Mouse (Mus musculus) frontal cortex, adult 2 months (tissue): ENCODE measurements around the gene Olfr1359. TPM values are rescaled to one million over a fixed set of nuclear protein-coding genes. Genes with fewer than 3 reads are reported as not detected.

Experiments
- DNase-seq, 2 experiments: peaks; one replicate each; pipeline ENCODE4 v3.0.0; 2022; ENCODE audit warnings: low spot score in 1 of 2; ENCODE audit errors: extremely low spot score in 1 of 2
- polyA plus RNA-seq: library from polyadenylated mRNA; depleted of rRNA; stranded (reverse); fragments of >200 nt; gene quantifications from 2 replicates; pipeline ENCODE4 v1.2.3, GENCODE M21; 2012

Olfr1359 gene
- polyA plus RNA-seq, 1 experiment = not detected

DNA sequence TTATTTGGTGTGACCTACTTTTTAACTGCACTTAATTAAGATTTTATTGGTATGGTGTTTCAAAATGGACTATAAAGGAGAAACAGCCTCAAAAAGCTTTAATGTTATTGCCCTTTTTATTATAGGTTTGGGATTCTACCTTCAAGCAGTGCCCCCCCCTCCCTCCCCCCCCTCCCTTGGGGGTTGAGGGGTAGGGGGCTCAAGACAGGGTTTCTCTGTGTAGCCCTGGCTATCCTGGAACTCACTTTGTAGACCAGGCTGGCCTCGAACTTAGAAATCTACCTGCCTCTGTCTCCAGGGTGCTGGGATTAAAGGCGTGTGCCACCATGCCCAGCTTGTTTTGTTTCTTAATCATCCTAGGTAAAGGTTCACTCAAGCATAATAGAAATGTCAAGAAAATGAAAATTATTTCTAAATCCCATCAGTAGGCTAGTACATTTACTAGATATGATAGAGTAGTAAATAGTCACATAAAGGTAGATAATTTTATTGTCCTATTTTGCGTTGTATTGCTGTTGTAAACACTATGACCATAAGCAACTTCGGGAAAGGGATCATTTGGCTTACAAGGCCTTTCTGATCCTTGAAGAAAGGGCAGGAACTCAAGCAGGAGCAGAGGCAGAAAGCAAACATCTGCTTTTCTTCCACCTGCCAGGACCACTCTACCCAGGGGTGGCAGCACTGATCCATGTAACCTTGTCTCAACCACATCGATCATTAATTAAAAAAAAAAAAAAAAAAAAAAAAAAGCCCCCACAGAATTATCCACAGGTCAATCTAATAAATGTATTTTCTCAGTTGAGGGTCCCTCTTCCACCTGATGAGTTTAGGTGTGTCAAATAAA lies 25.3 kb downstream of the Olfr1359 start:
- no peak for DNase-seq

DNA sequence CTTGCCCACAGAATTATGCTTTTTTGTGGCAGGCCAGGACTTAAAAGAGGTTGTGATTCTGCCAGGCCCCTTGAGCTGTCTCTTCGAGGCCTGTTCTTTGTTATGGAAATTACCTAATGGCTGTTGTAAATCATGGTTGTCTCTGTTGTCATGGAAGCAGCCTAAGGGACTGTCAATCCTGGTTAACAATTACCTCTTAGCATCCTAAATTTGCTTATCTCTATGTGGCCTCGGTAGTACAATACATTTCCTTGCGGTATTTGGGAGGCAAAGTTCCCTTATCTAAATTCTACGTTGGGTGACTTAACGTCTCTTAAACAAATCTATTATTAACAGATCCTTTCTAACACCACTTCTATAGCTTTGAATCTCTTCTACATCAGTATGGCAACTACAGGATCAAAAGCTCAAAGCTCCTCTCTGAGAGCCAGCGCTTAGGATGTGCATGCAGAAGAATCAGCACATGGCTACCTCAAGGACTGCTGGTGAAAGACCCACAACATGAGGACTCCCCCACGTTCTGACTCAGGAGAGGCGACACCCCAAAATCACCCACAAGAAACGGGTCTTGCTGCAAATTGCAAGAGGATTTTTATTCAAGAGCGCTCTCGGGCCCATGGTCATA lies 30.1 kb downstream of the Olfr1359 start:
- no peak for DNase-seq

DNA sequence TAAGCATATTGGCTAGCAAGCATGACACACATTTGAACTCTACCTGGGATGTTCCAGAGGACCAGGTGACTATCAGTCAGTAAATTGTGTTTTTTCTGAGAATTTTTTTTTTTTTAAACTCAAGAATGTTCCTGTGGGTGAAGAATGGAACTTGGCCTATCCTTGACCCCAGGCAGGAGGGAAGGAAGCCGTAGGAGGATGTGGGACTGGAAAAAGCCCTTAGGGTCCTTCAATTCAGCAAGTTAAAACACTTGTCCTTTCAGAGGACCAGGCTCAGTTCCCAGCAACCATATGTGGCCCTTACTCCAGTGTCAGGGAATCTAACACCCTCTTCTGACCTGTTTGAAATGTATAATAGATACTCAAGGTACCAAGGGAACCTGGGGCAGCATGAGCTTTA lies 31.6 kb downstream of the Olfr1359 start:
- DNase-seq = no peak

DNA sequence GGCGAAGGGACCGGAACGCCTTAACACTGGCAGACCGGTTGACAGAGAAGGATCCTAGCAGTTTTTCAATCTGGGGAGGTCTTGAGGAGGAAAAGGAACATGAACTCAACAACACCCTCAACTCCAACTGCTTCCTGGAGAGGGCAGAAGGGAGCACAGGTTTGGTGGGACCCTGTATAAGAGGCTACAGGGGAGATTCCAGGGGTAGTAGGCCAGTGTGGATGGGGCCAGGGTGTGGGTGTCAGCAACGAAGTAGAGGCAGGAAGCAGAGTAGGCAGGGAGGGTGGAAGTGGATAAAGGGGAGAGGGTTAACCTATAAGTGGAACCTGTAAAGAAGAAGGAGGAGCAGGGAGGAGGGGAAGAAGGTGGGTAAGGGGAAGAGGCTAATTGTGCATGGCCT lies 35.6 kb downstream of the Olfr1359 start:
- no peak for DNase-seq

DNA sequence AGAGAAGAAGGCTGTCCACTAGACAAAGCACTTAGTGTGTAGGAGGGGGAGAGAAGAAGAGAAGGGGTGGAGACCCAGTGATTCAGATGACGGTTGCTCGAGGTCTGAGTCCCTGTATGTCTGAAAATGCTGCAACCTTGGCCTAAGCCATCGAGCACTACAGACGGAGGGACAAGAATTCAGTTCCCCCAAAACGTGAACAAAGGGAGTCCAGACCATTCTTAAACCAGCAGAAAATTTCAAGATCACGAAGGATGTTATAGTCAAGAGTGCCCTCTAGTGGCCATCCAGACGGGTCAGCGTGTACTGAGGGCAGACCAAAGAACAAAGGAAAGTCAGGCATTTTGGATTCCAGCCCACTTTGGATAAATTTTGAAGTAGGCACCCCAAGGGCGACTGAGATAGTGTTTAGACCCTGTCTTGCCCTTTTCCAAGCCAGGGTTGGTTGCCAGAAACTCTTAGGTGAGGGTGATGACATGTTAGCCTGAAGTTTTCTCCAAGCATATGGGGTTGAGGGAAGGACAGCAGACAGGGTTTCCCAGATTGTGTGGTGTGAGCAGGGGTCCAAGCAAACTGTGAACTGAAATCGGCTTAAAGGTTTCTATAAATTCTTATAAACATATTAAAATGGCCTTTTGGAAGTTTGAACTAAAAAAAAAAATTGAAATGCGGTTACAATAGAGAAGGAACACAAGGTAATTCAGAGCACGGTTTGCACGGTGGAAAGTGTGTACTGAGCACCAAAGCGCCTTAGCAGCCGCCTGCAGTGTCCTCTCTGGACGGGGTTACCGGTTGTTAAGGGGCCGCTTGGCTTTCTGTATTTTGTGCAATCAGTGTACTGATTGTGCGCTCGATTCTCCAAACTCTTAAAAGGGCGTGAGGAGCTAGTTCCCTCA lies 36.3 kb downstream of the Olfr1359 start:
- DNase-seq = peak; percentile 58 to 89

DNA sequence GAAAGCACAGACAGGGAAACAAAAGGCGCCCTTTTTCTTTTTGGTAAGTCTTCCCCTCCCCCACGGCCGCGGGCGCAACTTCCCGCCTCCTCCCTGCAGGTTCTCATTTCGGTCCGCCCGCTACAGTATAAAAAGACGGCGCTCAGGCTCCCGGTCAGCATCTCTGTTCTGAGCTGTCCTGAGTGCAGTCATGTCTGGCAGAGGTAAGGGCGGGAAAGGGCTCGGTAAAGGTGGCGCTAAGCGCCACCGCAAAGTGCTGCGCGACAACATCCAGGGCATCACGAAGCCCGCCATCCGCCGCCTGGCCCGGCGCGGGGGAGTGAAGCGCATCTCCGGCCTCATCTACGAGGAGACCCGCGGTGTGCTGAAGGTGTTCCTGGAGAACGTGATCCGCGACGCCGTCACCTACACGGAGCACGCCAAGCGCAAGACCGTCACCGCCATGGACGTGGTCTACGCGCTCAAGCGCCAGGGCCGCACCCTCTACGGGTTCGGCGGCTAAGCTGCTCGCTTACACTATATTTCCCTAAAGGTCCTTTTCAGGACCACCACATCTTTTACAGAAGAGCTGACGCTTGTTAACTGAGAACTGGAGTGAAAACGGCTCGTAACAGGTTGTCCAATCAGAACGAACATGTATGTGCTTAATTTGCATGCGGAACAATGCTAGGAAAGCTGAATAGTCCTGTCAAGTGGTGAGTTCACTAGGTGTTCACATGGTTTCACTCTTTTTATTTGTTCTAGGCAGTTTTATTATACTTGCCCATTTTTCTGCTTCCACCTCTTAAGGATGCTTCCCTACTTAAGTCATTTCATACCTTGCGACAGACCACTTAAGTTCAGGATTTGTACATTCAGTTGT lies 37.2 kb downstream of the Olfr1359 start, which contains the start of gene Hist1h4j:
Gene Hist1h4j (plus strand): TSS at position 159 of the 862 bp plus-strand sequence.
- DNase-seq = peak; percentile 72 to 85

DNA sequence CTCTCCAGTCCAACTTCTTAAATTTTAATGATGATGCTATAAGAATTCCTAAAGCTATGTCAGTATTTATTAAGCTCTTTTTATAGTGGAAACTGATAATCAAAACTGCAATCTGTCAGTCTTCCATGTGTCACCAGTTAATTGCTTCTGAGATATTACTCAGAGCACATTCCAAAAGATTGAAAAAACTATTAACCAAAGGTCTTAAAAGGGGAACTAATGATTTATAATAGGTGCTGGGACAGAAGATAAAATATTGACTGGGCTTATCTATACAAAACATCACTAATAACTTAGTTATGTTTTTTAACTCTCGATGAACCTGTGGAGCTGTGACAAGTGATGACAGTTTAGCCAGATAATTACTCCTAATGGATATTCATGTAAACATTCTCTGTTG lies 47.1 kb downstream of the Olfr1359 start:
- no peak for DNase-seq

DNA sequence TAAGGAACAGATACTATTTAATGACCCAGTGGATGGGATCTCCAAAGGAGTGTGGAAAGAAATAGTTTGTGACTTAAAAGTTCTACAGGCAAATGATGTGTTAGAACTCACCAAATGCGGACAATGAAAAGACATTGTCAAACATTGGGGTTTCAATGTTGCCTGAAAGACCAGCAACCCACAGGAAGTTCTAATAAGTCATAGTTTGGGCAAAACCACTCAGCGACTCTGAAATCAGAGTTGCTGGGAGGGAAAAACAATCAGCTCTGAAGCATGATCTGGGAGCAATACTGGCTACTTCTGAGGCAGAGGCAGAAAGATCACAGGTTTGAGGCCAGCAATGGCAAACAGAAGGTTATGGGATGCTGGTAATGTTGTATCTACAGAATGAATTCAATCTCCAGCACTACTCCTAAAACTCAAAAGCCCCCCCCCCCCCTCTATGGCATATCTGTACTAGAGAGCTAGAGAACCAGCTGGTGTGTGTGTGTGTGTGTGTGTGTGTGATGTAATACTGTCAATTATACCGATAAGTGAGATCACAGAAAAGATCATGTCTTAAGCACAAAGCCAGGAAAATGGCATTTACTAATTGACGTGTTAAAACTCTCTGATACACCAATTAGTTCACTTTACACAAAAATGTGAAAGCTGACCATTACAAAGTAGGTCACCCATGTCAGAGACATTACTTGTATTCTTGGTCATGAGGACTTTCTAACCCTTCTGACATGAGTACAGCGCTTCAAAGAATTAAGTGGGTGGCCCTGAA lies 51.7 kb downstream of the Olfr1359 start:
- no peak for DNase-seq

DNA sequence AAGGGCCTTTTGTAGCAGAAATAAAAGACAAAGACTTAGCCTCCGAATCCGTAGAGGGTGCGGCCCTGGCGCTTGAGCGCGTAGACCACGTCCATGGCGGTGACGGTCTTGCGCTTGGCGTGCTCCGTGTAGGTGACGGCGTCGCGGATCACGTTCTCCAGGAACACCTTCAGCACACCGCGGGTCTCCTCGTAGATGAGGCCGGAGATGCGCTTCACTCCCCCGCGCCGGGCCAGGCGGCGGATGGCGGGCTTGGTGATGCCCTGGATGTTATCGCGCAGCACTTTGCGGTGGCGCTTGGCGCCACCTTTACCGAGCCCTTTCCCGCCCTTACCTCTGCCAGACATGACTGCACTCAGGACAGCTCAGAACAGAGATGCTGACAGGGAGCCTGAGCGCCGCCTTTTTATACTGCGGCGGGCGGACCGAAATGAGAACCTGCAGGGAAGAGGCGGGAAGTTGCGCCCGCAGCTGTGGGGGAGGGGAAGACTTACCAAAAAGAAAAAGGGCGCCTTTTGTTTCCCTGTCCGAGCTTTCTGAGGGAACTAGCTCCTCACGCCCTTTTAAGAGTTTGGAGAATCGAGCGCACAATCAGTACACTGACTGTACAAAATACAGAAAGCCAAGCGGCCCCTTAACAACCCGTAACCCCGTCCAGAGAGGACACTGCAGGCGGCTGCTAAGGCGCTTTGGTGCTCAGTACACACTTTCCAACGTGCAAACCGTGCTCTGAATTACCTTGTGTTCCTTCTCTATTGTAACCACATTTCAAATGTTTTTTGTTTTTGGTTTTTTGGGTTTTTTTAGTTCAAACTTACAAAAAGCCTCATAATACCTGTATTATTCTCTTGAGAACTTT lies 52.5 kb downstream of the Olfr1359 start, which contains the start of gene Hist1h4k:
Gene Hist1h4k (minus strand): TSS at position 347 of the 859 bp plus-strand sequence.
- DNase-seq = peak; percentile 87 to 96

DNA sequence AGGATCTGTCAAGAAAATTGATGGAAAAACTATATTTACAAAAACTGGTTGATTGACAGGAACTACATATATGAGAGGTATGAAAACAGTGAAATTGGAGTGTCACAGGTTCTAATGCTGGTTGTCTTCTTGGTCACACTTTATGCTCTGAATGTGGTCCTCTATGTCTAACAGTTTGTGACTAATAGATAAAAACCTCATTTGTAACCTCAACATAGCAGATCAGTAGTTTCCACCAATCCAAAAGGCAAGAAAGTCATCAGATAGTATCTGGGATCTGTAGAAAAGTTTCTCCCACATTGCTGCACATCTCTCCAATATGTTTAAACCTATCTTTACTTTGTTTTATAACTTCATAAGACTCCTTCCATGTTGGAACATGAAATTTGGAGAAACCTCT lies 53.5 kb downstream of the Olfr1359 start:
- DNase-seq = no peak

DNA sequence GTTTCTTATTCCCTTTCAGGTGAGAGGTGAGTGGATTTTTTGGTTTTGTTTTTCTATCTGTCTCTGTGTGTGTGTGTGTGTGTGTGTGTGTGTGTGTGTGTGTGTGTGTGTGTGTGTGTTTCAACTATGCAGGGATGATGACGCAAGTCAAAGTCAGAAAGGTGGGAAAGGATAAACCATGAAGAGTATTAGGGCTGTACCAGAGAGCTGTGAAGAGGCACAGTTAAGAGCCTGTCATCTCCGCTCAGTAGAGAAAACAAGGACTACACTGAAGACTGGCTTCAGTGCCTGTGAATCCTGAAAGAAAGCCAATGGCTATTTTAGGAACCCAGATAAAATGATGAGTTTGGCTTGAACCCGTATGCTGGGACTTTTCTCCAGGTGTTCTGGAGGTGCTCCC lies 53.9 kb downstream of the Olfr1359 start:
- DNase-seq = no peak

DNA sequence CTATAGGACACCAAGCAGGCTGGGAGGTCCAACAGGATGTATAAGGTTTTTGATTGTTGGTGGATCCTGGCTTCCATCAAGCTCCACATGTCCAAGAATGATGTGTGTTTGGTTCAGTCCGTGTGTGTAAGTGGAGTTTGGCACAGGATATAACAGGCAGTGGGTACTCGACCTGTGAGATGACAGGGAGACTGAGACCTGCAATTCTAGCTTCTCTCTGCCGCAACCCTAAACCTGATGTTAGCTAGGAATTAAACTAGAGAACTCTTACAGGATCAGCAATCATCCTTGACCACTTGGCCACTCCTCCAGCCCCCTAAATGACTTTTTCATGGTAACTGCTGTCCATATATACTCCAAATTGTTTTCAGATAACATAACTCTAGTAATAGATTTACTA lies 54.4 kb downstream of the Olfr1359 start:
- no peak for DNase-seq

DNA sequence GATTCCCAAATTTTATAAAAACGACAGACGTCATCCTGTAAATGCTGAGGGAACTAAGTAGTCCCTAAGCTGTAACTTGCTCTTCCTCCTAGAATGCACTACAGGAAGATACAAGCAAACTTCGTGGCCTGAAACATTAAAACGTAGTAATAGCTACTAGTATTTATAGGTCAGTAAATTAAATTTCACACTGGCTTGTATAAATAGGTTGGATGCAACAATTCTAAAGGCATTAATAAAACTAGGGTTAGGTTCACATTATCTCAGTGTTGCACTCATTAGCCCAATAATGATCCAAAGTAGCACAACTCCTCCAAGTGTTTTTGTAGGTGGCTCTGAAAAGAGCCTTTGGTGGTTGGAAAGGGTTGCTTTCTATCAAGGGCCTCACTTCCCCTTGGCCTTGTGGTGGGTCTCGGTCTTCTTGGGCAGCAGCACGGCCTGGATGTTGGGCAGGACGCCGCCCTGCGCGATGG lies 55.2 kb downstream of the Olfr1359 start:
- peak in 1 of 2 experiments; percentile 15 for DNase-seq

DNA sequence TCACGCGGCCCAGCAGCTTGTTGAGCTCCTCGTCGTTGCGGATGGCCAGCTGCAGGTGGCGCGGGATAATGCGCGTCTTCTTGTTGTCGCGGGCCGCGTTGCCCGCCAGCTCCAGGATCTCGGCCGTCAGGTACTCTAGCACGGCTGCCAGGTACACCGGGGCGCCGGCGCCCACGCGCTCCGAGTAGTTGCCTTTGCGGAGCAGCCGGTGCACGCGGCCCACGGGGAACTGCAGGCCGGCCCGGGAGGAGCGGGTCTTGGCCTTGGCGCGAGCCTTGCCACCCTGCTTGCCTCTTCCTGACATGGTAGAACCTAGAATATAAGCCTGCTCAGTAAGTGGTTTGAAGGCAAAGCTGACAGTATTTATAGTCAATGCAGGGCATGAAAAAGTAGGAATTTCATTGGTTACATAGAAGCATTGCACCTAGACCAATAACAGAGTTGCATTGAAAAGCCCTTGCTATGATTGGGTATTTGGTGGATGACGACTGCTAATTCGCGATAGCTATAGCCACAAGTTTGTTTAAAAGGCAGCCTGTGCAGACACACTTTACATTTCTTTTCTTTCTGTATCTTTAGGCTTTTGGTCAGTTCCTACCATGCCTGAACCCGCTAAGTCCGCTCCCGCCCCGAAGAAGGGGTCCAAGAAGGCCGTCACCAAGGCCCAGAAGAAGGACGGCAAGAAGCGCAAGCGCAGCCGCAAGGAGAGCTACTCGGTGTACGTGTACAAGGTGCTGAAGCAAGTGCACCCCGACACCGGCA lies 55.8 kb downstream of the Olfr1359 start, which contains the start of the genes Hist1h2ak and Hist1h2bn:
Gene Hist1h2ak (minus strand): TSS at position 304 of the 762 bp plus-strand sequence.
Gene Hist1h2bn (plus strand): TSS at position 600 of the 762 bp plus-strand sequence.
- peak; percentile 88 to 93 for DNase-seq

DNA sequence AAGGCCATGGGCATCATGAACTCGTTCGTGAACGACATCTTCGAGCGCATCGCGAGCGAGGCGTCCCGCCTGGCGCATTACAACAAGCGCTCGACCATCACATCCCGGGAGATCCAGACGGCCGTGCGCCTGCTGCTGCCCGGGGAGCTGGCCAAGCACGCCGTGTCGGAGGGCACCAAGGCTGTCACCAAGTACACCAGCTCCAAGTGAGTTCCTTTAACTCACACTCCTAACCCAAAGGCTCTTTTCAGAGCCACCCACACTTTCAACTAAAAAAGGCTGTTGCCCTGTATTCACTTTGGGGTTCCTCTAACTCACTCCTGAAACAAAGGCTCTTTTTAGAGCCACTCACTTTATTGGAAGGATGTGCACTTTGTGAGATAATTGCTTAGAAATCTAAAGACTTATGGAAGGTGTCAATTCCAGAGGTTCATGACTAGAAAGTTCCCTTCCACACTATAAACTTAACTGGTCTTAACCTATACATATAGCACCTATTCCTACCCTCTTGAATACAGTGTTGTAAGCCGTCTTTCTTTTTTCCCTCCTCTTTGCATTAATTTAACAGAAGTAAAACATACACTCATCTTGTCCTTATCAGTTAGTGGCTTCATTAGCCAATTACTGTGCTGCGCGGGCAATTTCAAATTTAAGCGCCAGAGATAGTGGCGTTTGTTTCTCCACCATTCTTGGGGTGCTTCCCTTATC lies 56.5 kb downstream of the Olfr1359 start:
- peak in 1 of 2 experiments; percentile 51 for DNase-seq

DNA sequence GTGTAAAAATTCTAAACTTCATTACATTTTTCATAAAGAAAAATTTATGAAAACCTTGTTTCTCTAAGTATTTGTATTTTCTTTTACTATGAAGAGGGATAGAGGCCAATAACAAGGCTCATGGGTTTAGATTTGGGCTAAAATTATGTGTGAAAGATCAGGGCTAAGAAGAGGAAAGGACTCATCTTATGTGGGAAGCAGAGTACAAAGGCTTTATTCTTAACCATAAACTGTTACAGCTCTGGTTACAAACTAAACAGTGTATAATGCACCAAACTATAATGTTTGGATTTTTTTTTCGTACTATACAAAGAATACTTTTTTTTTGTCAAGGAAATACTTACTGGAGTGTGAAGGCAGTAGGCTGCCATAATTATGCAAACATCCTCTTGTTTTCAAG lies 57.8 kb downstream of the Olfr1359 start:
- DNase-seq = no peak
